Mouse (Mus musculus): ENCODE data around the gene Zic5. TPM values are rescaled to one million over a fixed set of nuclear protein-coding genes. Genes with fewer than 3 reads are reported as not detected.
A peak's percentile ranks its signal among the peaks of the same experiment; 100 is the strongest.
"Not testable (repeated sequence)": the region's sequence is repeated elsewhere in the genome, so short reads cannot be mapped to it uniquely, and the experiment has no call there.

Gene Zic5
- total RNA-seq, 2 experiments from 2014 or later, result not detected

DNA sequence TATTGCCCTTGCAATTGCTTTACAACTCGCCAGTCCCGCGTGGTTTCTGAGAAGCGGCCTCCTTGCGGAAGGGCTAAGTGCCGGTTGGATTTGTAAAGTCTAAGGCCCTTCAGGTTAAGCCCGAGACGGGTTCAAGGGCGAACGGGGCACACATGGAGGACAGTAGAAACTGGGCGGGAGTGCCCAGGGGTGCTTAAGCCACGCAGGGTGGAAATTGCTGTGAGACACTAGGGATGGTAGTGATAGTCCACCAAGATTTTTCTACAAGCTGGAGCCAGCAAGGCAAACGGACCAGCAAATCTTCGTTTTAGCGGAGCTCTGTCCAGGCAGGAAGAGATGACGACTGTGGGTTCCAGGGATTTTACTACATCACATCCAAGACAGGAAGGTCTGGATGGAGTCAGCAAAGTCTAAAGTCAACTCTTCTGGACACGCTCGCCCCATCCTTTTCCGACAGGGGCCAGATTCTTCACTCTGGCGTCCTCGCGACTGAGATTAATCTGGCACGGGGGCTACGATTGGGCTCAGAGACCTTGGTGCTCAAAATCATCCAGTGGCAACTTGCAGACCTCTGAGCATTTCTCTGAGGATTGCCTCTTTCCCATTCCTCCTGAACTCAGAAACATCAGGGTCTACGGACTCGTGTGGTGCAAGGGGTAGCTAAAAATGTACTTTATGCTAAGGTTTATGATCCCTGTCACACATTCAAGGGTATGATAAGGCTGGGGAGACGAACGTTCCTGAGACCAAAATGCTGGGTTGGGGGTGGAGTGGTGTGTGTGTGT lies 3.7 kb upstream of the Zic5 start:
- ATAC-seq (replicated peaks; ENCODE audit: low FRiP score, low TSS enrichment, poor library complexity, severe bottlenecking), result no peak

DNA sequence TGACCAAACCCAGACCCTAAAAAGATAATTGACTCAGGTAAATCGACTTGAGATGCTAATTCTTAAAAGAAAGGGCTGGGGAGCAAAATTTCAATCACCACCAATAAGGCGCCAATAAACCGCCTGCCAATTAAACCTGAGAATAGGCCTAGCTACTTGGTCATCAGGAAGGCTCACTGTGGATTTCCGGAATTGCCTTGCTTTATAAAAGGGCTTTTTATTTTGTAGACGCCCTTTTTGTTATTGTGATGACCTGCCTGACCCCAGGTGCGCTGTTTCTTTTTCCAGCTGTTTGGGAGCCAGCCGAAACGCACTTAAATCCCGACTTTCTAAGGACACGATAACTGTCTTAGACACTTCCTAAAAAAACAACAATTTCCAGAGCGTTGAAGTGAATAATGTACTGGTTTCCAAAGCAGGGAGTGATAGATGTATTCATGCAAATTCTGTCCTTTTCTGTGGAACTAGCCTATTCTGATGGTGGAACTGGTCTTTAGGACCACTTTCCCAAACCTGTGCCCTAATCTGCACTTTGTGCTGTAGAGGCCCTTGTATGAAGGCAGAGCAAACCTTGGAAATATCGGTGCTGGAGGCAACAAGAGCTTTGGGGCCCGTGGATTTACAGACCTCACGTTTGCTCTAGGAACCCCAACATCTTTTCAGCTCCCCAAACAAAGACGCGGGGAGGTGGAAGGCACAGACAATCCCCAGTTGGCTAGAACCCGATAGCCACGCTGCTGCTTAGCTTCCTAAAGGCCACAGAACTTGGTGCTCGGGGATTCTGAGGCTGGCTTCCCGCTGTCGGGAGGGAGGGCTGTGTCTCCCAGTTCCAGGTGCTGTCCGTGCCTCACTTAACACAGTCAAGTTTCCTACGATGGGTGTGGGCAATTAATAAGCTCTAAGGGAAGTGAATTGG lies 2.7 kb upstream of the Zic5 start:
- ATAC-seq (replicated peaks; ENCODE audit: low FRiP score, low TSS enrichment, poor library complexity, severe bottlenecking), result no peak

DNA sequence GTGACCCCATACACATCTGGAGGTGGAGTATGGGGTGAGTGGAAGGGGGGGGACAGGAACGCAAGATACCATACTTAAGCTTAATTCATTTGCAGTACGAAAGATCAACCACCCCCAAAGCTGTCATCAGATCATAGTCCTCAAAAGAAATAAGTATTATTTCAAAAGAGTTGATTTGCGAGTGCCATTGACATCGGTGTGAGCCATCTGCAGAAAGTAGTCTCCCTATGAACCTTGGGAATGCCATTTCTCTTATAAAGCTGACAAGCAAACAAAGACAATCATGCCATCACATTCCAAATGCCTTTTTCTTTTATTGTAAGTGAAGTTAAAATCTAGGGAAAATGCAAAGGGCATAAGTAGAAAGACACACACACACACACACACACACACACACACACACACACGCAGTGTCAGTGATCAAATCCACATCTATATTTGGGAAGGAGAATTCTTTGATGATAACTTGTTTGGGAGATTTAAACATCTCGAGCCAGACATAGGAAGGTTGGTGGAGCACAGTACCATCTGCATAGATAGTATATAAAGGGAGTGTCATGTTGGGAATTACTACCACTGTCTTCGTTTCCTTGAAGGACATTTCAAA lies 1.4 kb upstream of the Zic5 start:
- no peak for ATAC-seq (replicated peaks; ENCODE audit: low FRiP score, low TSS enrichment, poor library complexity, severe bottlenecking)

DNA sequence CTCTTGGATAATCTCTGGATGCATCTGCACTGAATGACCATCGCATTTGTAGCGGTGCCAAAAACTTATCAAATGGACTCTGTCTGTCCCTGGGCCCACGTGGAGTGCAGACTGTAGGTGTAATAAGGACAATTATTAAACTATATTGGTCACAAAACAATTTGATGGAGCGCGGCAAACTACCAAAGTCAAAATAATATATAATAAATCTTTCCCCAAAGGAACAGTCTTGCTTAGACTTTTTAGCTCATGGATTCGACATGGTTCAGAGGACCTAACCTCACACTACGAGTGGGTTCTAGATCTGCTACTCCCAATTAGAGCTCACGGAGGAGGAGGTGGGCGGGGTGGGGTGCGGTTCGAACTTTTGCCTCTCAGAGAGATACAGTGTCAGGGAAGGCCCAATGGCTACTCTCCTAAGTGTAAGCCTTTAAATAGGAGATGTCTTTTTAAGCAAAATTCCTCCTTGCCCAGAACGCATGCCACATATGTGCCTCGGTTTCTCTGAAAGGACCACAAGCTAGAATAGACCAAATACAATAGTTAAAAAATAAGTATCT lies 534 bp upstream of the Zic5 start:
- no peak for ATAC-seq (replicated peaks; ENCODE audit: low FRiP score, low TSS enrichment, poor library complexity, severe bottlenecking)

DNA sequence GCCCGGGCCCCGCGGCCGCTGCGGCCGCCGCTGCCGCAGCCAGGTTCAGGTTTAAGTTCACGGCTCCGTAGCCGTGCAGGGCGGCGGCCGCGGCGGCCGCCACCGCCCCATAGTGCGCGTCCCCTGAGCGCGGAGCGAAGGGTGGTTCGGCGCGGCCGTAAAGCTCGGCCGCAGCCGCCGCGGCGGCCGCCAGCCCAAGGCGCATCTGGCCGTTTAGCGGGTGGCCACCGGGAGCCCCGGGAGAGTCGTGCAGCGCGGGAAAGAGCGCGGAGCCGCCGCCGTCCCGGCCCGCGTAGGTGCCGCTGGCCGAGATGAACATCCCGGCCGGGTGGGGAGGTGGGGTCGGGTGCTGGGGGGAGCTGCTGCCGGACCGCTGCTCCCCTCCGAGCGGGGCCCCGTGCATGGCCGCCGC lies 1.1 kb downstream of the Zic5 start:
- ATAC-seq (replicated peaks; ENCODE audit: low FRiP score, low TSS enrichment, poor library complexity, severe bottlenecking), result no peak

- ATAC-seq (replicated peaks; ENCODE audit: low FRiP score, low TSS enrichment, poor library complexity, severe bottlenecking), result peak; percentile 31
Measured at GRCm38 (mm10) chr14:122463734-122464341, 1.6 kb downstream of the Zic5 start.

GRCm38 (mm10) chr14:122463080-122463691 lies 2.3 kb downstream of the Zic5 start:
- ATAC-seq (replicated peaks; ENCODE audit: low FRiP score, low TSS enrichment, poor library complexity, severe bottlenecking), result no peak

- no peak for ATAC-seq (replicated peaks; ENCODE audit: low FRiP score, low TSS enrichment, poor library complexity, severe bottlenecking)
Measured at GRCm38 (mm10) chr14:122462689-122463079, 2.8 kb downstream of the Zic5 start.

DNA sequence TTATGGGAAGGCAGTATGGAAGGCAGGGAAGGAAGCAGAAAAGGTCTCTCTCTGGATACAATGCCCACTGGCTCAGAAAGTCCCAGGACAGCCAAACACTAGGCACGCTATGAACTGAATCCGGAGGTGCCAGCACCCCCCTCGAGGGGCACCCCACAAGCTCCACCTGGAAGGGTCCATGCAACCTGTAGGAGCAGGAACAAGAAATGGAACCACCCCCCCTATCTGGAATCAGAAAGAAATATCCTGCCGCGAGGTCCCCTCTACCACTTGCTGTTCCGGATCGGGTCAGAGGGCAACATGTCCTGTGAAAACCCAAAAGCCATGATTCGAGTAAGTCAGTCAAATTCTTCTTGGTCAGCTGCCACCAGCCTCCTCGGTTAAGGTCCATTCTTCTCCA lies 3.5 kb downstream of the Zic5 start:
- no peak for ATAC-seq (replicated peaks; ENCODE audit: low FRiP score, low TSS enrichment, poor library complexity, severe bottlenecking)

- no peak for ATAC-seq (replicated peaks; ENCODE audit: low FRiP score, low TSS enrichment, poor library complexity, severe bottlenecking)
Measured at GRCm38 (mm10) chr14:122461500-122461899, 4.0 kb downstream of the Zic5 start.

DNA sequence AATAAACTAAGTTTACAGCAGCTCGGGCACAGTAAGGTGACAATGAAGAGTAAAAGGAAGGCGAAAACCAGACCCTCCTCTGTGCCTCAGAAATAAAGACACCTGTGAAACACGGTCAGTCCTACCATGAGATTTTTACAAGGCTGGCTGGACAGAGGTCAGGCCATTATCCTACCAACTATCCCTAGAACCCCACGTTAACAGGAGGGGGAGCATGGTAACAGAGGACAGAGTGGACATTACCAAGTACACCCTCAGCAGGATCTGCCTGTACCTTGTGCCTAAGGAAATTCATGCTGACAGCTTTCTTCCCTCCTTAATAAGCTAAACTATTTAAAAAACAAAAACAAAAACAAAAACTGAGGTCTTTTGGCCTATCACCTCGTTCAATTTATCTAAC lies 5.3 kb downstream of the Zic5 start:
- ATAC-seq (replicated peaks; ENCODE audit: low FRiP score, low TSS enrichment, poor library complexity, severe bottlenecking), result no peak

DNA sequence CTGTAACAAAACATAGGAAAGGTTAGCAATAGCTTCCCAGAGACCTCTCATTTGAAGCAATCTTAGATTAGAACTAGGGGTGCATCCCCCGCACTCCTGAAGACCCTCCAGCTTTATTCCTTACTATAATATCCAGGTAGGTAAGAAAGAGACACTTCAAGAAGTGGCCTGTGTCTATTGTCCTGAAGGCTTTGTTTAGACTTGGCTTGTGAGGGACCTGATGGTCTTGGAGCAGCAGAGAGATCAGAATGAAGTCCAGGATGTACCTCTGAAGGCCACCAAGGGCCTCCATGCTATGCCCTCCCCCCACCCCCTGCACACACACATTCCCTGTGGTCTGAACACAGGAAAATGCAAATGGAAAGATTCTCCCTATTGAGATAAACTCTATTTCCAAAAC lies 5.7 kb downstream of the Zic5 start:
- no peak for ATAC-seq (replicated peaks; ENCODE audit: low FRiP score, low TSS enrichment, poor library complexity, severe bottlenecking)

- not testable (repeated sequence) for ATAC-seq (replicated peaks; ENCODE audit: low FRiP score, low TSS enrichment, poor library complexity, severe bottlenecking)
Measured at GRCm38 (mm10) chr14:122459332-122459731, 6.1 kb downstream of the Zic5 start.

DNA sequence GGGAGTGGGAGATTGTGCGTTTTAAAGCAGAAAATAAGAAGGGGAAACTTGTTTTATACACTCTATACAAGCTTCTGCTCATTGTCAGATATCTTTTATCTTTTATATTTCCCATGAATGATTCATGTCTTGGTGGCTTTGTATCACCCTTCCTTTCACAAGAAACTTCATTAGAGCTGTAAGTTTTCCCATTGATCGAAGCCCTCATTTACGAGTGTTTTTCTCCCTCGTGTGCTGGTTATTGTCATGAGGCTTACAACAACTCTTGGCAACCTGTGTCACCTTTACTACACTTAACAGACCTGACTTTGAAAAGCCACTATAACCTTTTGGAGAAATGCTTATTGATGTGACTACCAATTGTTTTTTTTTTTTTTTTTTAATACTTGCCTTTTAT lies 9.9 kb downstream of the Zic5 start:
- ATAC-seq (replicated peaks; ENCODE audit: low FRiP score, low TSS enrichment, poor library complexity, severe bottlenecking), result no peak

GRCm38 (mm10) chr14:122454901-122455561 lies 10.4 kb downstream of the Zic5 start:
- ATAC-seq (replicated peaks; ENCODE audit: low FRiP score, low TSS enrichment, poor library complexity, severe bottlenecking), result no peak

DNA sequence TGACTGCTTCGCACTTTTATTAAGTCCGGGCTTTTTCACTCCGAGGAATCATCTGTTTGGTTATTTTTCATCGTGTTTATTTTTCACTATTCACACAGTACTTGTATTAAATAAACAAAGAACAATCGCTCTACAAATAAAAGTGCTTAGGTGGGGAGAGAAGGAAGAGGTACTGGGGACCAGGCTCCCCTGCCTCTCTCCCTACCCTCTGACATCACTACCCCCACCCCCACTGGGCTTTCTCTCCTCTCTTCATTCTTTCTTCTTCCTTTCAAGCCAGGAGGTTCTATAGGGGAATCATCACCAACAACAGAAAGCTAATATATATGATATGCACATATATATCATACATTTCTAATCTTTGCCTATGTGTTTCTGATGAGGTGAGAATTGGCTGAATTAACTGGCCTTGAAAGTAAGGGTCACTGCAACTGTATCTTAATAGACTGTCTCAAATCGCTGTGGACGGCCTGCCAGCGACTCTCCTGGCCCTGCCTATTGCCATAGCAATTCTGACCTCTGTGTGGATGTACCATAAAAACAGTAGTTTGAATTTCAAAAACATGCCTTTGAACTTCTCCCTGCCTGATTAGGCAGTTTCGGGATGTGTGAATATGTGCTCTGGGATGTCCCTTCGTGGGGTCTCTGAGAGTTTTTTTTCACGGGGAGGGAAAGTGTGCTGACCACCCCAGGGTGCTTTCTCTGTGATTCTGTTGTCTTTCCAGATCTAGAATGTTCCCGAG lies 11.3 kb downstream of the Zic5 start:
- ATAC-seq (replicated peaks; ENCODE audit: low FRiP score, low TSS enrichment, poor library complexity, severe bottlenecking), result no peak

- peak; percentile 68 for ATAC-seq (replicated peaks; ENCODE audit: low FRiP score, low TSS enrichment, poor library complexity, severe bottlenecking)
Measured at GRCm38 (mm10) chr14:122453388-122453995, 12.0 kb downstream of the Zic5 start.

Data from megakaryocyte-erythroid progenitor cell, adult 5-6 weeks (primary cell).